Mouse (Mus musculus): ENCODE results near the gene Fmnl3. TPM values are rescaled to one million over a fixed set of nuclear protein-coding genes. Genes with fewer than 3 reads are reported as not detected.

Fmnl3 gene
- total and polyA plus RNA-seq, 2 experiments from 2014 or later = 8.2 to 15.2 TPM

DNA sequence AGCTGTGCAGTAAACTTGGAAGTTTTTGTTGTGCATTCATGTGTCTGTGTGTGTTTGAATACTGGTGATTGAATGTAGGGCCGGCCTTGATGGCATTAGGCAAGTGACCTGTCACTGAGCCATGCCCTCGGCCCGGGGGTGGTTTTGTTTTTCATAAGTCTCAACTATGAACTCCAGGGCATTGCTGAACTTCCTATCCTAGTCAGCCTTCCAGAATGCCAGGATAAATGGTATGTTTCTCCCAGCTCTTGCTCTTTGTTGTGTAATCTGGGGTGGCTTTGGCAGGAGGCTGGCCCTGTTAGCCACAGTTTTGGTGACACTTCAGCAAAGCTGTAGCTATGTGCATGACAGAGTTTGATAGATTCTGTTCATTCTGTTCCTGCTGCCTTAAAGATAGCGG lies 26.6 kb upstream of the Fmnl3 start:
- Histone ChIP-seq H3K4me1 (ENCODE audit: insufficient read depth, low read length) (peaks cover 18% of the 10 kb centered on the region), H3K9me3 (ENCODE audit: low read length) (no peaks in the 10 kb centered on the region), H3K36me3 (ENCODE audit: insufficient read depth, low read length) (peaks cover 1% of the 10 kb centered on the region), H3K9ac (replicated peaks; ENCODE audit: low read length) (no peak overlapping the region), H3K4me3 (ENCODE audit: low read length) (no peak overlapping the region), H3K4me2 (ENCODE audit: low read depth, low read length) (no peak overlapping the region), H3K27me3 (ENCODE audit: insufficient read depth, low read length) (no peaks in the 10 kb centered on the region), H3K27ac (no peak overlapping the region)
- ATAC-seq = no peak
- no peak for DNase-seq (ENCODE audit: low spot score)
- TF ChIP-seq CTCF (IDR thresholded peaks at IDR 0.05; ENCODE audit: low read depth) = no peak
- 59% methylated on average over 4 of the region's 4 CpGs for WGBS

DNA sequence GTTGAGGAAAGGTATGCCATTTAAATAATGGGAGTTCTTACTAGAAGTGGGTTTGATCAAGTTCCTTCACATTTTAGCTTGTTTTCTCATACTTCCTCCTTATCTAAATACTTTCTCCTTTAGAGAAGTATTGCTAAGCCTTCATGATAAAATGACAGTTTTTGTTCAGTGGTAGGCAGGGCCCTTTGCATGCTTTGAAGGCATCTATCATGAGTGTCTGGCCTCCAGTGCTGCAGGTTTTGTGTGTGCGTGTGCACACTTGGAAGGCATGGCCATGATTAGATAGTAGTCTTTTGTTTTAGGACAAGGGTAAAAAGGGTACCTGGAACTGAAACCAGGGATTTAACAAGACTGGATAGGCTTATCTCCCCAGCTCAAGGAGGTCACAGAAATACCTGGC lies 26.2 kb upstream of the Fmnl3 start:
- peaks cover 18% of the 10 kb centered on the region for H3K4me1 ChIP-seq (ENCODE audit: insufficient read depth, low read length)
- no peak for TF ChIP-seq CTCF (IDR thresholded peaks at IDR 0.05; ENCODE audit: low read depth)
- no peaks in the 10 kb centered on the region for H3K36me3 ChIP-seq (ENCODE audit: insufficient read depth, low read length)
- ATAC-seq (no peak), DNase-seq (ENCODE audit: low spot score) (no peak)
- no peak overlapping the region for H3K9ac ChIP-seq (replicated peaks; ENCODE audit: low read length)
- WGBS = 57% methylated on average over 1 of the region's 1 CpGs
- H3K4me3 ChIP-seq (ENCODE audit: low read length) = no peak overlapping the region
- no peak overlapping the region for H3K4me2 ChIP-seq (ENCODE audit: low read depth, low read length)
- no peaks in the 10 kb centered on the region for H3K9me3 ChIP-seq (ENCODE audit: low read length)
- H3K27me3 ChIP-seq (ENCODE audit: insufficient read depth, low read length) = no peaks in the 10 kb centered on the region
- H3K27ac ChIP-seq = no peak overlapping the region

DNA sequence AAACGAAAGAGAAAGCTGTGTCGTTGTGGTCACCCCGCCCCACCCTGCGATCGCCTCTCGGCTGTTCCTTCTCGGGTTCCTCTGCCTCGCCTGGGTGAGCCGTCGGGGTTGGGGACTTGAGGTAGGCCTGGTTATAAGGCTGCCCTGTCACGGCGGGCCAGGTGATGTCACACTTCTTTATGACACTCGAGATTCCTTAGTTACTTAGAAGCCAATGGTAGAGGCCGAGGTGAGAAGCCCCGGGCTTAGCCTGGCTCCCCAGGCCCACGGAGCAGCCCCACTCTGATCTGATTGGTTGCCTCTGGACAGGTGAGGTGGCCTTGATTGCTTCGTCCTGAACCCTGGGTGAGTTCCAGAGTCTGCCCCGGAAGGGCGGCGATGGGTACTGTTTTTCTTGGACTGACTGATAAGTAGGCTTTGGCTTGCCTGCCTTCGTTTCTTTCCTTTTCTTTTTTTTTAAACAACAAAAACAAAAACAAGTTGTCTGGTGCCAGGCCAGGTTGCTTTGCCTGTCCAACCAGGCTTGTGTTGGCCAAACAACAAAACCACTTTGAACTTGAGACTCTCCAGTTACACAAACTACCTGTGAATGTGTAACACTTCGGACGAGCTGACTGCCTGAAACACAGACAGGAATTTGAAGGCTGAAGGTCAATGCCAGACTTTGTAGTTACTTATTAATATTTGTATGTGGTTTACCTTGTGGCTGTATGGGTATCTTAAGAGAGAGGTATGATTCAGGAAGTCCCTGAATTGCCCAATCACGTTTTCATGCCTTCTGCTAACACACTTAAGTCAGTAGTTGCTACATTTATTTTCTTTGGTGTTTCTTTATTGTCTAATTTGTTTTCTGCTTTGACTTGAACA lies 23.3 kb upstream of the Fmnl3 start:
- Histone ChIP-seq H3K36me3 (ENCODE audit: insufficient read depth, low read length) (no peaks in the 10 kb centered on the region), H3K4me3 (ENCODE audit: low read length) (peak overlapping the region; percentile 83), H3K27me3 (ENCODE audit: insufficient read depth, low read length) (no peaks in the 10 kb centered on the region), H3K4me1 (ENCODE audit: insufficient read depth, low read length) (peaks cover 18% of the 10 kb centered on the region), H3K4me2 (ENCODE audit: low read depth, low read length) (peak overlapping the region; percentile 71), H3K9ac (replicated peaks; ENCODE audit: low read length) (peak overlapping the region; percentile 80), H3K27ac (peak overlapping the region; percentile 96), H3K9me3 (ENCODE audit: low read length) (no peaks in the 10 kb centered on the region)
- DNase-seq (ENCODE audit: low spot score) (no peak), ATAC-seq (no peak; the same call in 1 of the 2 replicates)
- TF ChIP-seq CTCF (IDR thresholded peaks at IDR 0.05; ENCODE audit: low read depth) = no peak; the same call in 1 of the 2 replicates
- 8% methylated on average over 24 of the region's 24 CpGs for WGBS

DNA sequence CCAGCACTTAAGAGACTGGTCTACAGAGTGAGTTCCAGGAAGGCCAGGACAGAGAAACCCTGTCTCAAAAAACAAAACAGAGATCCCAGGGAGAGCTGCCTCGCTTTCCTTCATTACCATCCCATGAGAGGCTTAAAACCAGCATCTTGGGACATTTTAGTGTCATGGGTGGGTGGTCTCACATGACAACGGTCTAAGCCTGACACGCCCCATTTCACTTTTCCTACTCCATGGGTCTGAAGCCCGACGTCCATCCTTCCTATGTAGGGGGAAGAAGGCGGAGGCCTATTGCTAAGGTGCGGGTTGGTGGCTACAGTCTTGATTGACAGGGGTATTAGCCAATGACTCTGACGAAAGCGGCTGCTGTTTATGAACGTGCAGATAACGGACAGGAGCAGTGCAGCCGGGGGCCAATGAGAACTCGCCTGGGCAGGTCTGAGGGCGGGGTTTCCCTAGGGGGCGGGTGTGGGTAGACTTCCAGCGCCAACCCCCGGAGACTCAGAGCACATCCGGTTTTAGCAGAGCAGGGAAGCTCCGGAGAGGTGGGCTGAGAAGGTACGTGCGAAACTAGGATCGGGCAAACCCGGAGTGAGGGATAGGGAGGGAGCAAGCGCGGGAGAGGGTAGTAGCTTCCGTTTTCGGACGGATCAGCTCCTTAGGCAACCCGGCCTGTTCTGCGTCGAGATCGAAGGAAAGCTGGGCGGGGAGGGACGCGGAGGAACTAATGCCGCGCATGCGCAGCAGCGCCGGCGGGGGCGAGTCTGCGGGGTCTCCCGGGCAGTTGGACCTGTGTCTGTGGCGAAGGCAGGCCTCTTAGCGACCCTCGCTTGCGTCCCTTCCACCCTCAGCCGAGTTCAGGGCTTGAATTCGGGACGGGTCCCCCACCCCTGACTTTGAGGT lies 22.5 kb upstream of the Fmnl3 start, which contains the start of gene Tmbim6:
TSS of gene Tmbim6 (plus strand) at position 397 of the 900 bp plus-strand sequence.
- no peaks in the 10 kb centered on the region for H3K27me3 ChIP-seq (ENCODE audit: insufficient read depth, low read length)
- ATAC-seq (peak; percentile 100), DNase-seq (ENCODE audit: low spot score) (peak; percentile 100)
- H3K9me3 ChIP-seq (ENCODE audit: low read length) = no peaks in the 10 kb centered on the region
- peak within 1 kb of the TSS; percentile 83 for H3K4me3 ChIP-seq (ENCODE audit: low read length)
- TF ChIP-seq CTCF (IDR thresholded peaks at IDR 0.05; ENCODE audit: low read depth) = peak; percentile 28
- H3K4me1 ChIP-seq (ENCODE audit: insufficient read depth, low read length) = peaks cover 18% of the 10 kb centered on the region
- no peaks in the 10 kb centered on the region for H3K36me3 ChIP-seq (ENCODE audit: insufficient read depth, low read length)
- H3K9ac ChIP-seq (replicated peaks; ENCODE audit: low read length) = peak within 1 kb of the TSS; percentile 80
- H3K27ac ChIP-seq = peak within 1 kb of the TSS; percentile 96
- H3K4me2 ChIP-seq (ENCODE audit: low read depth, low read length) = peak within 1 kb of the TSS; percentile 71
- WGBS = under 1% methylated on average over 44 of the region's 51 CpGs

DNA sequence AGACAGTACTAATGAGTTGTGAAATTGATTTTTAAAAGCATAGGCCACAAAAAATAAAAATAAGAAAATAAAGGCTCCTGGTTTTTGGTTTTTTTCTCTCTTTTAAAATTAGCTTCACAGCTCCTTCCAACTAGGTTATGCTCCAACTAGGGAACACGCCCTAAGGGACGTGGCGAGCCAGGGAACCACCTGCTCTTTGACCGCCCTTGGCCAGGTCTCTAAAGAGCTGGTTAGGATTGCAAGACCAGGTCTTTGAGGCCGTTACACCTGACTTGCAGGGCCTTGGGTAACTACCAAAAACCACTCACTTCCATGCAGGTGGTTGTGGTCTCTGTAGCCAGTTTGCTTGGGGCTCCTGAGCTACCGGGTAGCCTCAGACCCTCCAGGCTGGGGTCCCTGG lies 21.7 kb upstream of the Fmnl3 start:
- Histone ChIP-seq H3K36me3 (ENCODE audit: insufficient read depth, low read length) (no peaks in the 10 kb centered on the region), H3K4me1 (ENCODE audit: insufficient read depth, low read length) (peaks cover 18% of the 10 kb centered on the region), H3K4me3 (ENCODE audit: low read length) (peak overlapping the region; percentile 83), H3K27ac (peak overlapping the region; percentile 80), H3K27me3 (ENCODE audit: insufficient read depth, low read length) (no peaks in the 10 kb centered on the region), H3K9ac (replicated peaks; ENCODE audit: low read length) (peak overlapping the region; percentile 45), H3K9me3 (ENCODE audit: low read length) (no peaks in the 10 kb centered on the region), H3K4me2 (ENCODE audit: low read depth, low read length) (peak overlapping the region; percentile 65)
- DNase-seq (ENCODE audit: low spot score) = no peak
- 81% methylated on average over 6 of the region's 6 CpGs for whole genome bisulfite sequencing
- ATAC-seq = no peak; the same call in 1 of the 2 replicates
- no peak for TF ChIP-seq CTCF (IDR thresholded peaks at IDR 0.05; ENCODE audit: low read depth)

DNA sequence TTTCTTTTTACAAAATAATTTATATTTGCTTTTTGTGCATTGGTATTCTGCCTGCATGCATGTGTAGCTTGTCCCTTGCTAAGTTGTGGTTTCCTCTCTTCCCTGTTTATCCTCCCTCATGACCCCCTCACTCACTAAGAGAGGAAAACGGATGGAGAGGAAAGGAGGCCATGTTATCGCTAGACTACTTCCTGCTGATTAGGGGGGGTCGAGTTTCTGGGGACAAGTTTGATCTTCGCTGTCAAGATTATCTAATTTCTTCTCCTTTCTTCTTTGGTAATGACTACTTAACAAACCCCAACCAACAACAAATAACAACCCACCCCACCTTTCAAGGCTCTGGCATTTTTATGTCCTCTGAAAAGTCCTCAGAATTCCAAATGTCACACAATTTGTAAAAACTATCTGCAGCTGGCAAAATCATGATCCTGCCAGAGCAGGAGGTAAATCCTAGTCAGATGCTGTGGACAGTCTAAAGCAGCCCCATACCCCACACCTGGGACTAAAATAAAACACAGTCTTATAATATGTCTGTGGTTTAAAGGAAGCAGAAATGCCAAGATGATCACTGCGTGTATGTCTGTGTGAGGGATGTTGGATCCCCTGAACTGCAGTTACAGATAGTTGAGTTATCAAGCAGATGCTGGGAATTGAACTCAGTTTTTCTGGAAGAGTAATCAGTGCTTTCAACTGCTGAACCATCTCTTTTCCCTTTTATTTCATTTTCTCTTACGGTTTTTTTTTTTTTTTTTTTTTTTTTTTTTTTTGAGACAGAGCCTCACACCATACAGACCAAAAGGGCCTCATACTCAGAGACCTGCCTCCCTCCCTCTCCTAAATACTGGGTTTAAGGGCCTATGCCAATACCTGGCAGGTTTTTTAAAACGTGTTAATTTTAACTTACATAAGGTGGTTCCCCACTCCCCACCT lies 20.5 kb upstream of the Fmnl3 start:
- no peak for DNase-seq (ENCODE audit: low spot score)
- no peaks in the 10 kb centered on the region for H3K9me3 ChIP-seq (ENCODE audit: low read length)
- H3K4me3 ChIP-seq (ENCODE audit: low read length) = no peak overlapping the region
- TF ChIP-seq CTCF (IDR thresholded peaks at IDR 0.05; ENCODE audit: low read depth) = no peak
- no peak overlapping the region for H3K4me2 ChIP-seq (ENCODE audit: low read depth, low read length)
- H3K9ac ChIP-seq (replicated peaks; ENCODE audit: low read length) = no peak overlapping the region
- H3K27ac ChIP-seq = no peak overlapping the region
- no peaks in the 10 kb centered on the region for H3K36me3 ChIP-seq (ENCODE audit: insufficient read depth, low read length)
- peaks cover 13% of the 10 kb centered on the region for H3K4me1 ChIP-seq (ENCODE audit: insufficient read depth, low read length)
- no peak for ATAC-seq
- no peaks in the 10 kb centered on the region for H3K27me3 ChIP-seq (ENCODE audit: insufficient read depth, low read length)
- 71% methylated on average over 7 of the region's 7 CpGs for WGBS

Measured in hindbrain, postnatal 0 days (tissue).